Mouse (Mus musculus): ENCODE results near the gene Usb1. TPM values are rescaled to one million over a fixed set of nuclear protein-coding genes. Genes with fewer than 3 reads are reported as not detected.
"Not testable (repeated sequence)": the region's sequence is repeated elsewhere in the genome, so short reads cannot be mapped to it uniquely, and the experiment has no call there.

Usb1 gene
- polyA plus RNA-seq, 1 experiment from 2014 or later = 37.4 TPM

DNA sequence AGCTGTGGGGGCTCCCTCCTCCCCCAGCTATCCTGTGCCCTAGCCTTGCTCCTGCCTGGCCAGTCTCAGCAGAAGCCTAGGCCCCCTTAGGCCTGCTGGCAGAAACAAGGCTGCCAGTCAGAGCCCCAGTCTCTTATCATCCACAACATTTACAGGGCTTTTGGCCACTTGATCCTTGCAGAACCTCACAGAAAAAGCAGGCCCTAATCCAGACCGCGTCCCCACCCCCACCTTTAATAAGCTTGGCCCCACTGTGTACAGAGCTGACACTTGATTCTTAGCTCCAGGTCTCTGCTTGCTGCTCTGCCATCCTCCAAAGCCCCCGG lies 28.9 kb downstream of the Usb1 start:
- ATAC-seq (replicated peaks) = no peak
- Histone ChIP-seq H3K9me3 (no peaks in the 10 kb centered on the region), H3K9ac (no peak overlapping the region), H3K4me2 (no peak overlapping the region), H3K27me3 (replicated peaks) (no peaks in the 10 kb centered on the region), H3K4me1 (peaks cover 35% of the 10 kb centered on the region), H3K27ac (no peak overlapping the region), H3K36me3 (replicated peaks) (no peaks in the 10 kb centered on the region), H3K4me3 (no peak overlapping the region)
- WGBS = 74% methylated on average over 3 of the region's 3 CpGs

DNA sequence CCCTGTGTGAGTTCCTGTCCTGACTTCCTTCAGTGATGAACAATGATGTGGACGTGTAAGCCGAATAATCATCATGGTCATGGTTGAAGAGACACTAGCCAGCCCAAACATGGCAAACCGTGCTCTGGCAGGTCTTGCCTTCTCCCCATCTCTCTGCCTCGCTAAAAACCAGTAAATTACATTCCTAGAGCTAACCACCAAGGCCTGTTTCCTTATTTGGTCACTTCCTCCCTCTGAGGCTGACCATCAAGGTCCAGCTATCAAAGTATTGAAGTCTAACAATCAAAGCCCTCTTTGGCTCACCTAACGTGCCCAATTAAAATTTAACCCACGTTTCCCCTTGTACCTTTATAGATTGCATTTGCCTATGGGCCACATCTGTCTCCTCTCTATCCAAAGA lies 30.2 kb downstream of the Usb1 start:
- no peak overlapping the region for H3K27ac ChIP-seq
- H3K9me3 ChIP-seq = no peaks in the 10 kb centered on the region
- ATAC-seq (replicated peaks) = no peak
- no peak overlapping the region for H3K4me3 ChIP-seq
- no peak overlapping the region for H3K4me2 ChIP-seq
- 73% methylated on average over 6 of the region's 6 CpGs for WGBS
- H3K9ac ChIP-seq = no peak overlapping the region
- H3K27me3 ChIP-seq (replicated peaks) = no peaks in the 10 kb centered on the region
- H3K4me1 ChIP-seq = peaks cover 34% of the 10 kb centered on the region
- no peaks in the 10 kb centered on the region for H3K36me3 ChIP-seq (replicated peaks)

GRCm38 (mm10) chr8:95363849-95364248 lies 31.8 kb downstream of the Usb1 start:
- ATAC-seq (replicated peaks) = no peak
- Histone ChIP-seq H3K27me3 (replicated peaks) (no peaks in the 10 kb centered on the region), H3K9me3 (no peaks in the 10 kb centered on the region), H3K36me3 (replicated peaks) (no peaks in the 10 kb centered on the region), H3K4me2 (no peak overlapping the region), H3K4me1 (peaks cover 27% of the 10 kb centered on the region), H3K27ac (no peak overlapping the region), H3K9ac (no peak overlapping the region), H3K4me3 (no peak overlapping the region)
- WGBS = 98% methylated on average over 2 of the region's 2 CpGs

DNA sequence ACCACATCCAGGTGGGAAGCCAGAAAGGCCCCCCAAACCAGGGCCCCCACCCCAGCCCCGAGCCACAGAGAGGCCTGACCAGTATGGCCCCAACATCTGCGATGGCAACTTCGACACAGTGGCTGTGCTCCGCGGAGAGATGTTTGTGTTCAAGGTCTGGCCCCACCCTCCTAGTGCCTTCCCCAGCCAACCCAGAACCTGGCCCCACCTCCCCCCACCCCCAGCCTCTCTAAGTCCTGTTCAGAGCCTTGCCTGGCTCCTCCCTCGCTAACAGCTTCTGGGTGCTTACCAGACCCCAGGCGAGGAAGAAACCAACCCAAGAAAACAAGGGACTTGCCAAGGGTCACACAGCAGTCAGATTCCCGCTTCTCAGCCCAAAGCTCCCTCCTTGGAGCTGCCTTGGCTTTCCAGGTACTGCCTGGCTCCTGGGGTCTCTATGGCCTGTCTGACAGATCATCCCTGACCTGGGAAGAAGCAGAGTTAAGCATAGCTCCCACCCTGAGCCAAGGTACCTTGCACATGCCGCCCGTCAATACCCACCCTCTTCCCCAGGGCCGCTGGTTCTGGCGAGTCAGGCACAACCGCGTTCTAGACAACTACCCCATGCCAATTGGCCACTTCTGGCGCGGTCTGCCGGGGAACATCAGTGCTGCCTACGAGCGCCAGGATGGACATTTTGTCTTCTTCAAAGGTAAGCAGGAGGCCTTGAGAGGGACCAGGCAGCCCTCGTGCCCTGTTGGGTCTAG lies 37.7 kb downstream of the Usb1 start:
- peaks cover 2% of the 10 kb centered on the region; the same call in 1 of the 2 replicates for H3K36me3 ChIP-seq (replicated peaks)
- WGBS = 58% methylated on average over 20 of the region's 20 CpGs
- no peak overlapping the region for H3K27ac ChIP-seq
- no peak overlapping the region for H3K4me2 ChIP-seq
- no peak overlapping the region for H3K4me3 ChIP-seq
- no peaks in the 10 kb centered on the region for H3K4me1 ChIP-seq
- no peak overlapping the region for H3K9ac ChIP-seq
- no peaks in the 10 kb centered on the region for H3K9me3 ChIP-seq
- no peak for ATAC-seq (replicated peaks)
- H3K27me3 ChIP-seq (replicated peaks) = no peaks in the 10 kb centered on the region

DNA sequence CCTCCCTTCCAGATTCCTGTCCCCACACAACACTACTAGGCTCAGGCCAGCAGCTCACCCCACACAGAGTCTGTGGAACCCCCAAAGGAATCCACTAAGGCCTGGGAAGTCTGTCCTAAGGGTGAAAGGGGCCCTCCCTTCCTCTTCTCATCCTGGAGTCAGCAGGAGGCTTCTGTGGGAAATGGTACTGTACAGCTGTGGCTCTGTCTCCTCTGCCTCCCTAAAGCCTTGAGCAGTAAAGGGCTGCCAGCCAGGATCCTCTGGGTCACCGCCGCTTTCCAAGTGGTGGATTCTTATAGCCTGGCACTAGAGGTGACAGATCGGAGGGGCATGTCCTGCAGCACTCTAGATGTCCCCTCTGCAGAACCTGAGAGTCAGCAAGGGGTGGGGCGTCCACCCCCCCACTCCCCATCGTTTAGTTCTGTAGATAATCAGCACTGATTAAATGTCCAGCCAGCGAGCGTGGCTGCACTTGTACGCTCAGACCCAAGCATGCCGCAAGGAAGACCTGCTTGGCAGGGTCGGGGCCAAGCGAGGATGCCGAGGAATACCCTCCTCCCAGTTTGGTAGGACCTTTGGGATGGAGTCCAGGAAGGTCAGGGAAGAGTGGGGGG lies 41.4 kb downstream of the Usb1 start:
- Histone ChIP-seq H3K27me3 (replicated peaks) (no peaks in the 10 kb centered on the region), H3K36me3 (replicated peaks) (peaks cover 2% of the 10 kb centered on the region; the same call in 1 of the 2 replicates), H3K4me2 (no peak overlapping the region), H3K4me1 (no peaks in the 10 kb centered on the region), H3K4me3 (no peak overlapping the region), H3K9ac (no peak overlapping the region), H3K9me3 (no peaks in the 10 kb centered on the region), H3K27ac (no peak overlapping the region)
- 93% methylated on average over 12 of the region's 12 CpGs for WGBS
- no peak for ATAC-seq (replicated peaks)

- H3K4me1 ChIP-seq = no peaks in the 10 kb centered on the region
- no peaks in the 10 kb centered on the region for H3K27me3 ChIP-seq (replicated peaks)
- no peaks in the 10 kb centered on the region for H3K9me3 ChIP-seq
- H3K9ac ChIP-seq = no peak overlapping the region
- H3K4me3 ChIP-seq = no peak overlapping the region
- no peak overlapping the region for H3K27ac ChIP-seq
- WGBS = 86% methylated on average over 3 of the region's 3 CpGs
- H3K36me3 ChIP-seq (replicated peaks) = peaks cover 2% of the 10 kb centered on the region; the same call in 1 of the 2 replicates
- no peak for ATAC-seq (replicated peaks)
- H3K4me2 ChIP-seq = no peak overlapping the region
These were observed 42.3 kb downstream of the Usb1 start for GRCm38 (mm10) chr8:95374429-95374828.

DNA sequence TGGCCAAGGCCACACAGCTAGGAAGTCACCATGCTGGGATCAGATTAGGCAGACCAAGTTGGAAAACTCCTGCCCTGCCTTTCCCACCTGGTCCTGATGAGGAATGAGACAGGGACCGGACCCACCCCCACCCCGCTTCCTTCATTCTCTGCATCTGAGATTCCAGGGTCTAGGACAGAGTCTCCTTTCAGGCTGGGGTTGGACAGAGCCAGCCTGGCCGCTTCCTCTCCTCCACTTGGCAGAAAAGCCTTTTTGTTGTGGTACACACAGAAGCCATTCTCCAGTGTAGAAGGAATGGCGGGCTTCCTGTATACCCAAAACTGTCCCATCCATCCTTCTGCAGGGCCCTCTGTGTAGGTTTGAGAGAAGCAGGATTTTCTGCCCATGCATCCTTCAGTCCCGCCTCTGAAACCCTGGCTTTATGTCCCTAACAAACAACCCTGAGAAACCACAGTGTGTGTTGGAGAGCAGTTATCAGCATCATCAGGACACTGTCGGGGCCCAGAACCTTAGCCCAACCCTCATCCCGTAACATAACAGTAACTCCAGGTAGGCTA lies 43.4 kb downstream of the Usb1 start:
- 84% methylated on average over 7 of the region's 7 CpGs for WGBS
- Histone ChIP-seq H3K9me3 (no peaks in the 10 kb centered on the region), H3K4me2 (no peak overlapping the region), H3K27ac (no peak overlapping the region), H3K27me3 (replicated peaks) (no peaks in the 10 kb centered on the region), H3K4me3 (no peak overlapping the region), H3K9ac (no peak overlapping the region), H3K36me3 (replicated peaks) (peaks cover 2% of the 10 kb centered on the region; the same call in 1 of the 2 replicates), H3K4me1 (no peaks in the 10 kb centered on the region)
- no peak for ATAC-seq (replicated peaks)

DNA sequence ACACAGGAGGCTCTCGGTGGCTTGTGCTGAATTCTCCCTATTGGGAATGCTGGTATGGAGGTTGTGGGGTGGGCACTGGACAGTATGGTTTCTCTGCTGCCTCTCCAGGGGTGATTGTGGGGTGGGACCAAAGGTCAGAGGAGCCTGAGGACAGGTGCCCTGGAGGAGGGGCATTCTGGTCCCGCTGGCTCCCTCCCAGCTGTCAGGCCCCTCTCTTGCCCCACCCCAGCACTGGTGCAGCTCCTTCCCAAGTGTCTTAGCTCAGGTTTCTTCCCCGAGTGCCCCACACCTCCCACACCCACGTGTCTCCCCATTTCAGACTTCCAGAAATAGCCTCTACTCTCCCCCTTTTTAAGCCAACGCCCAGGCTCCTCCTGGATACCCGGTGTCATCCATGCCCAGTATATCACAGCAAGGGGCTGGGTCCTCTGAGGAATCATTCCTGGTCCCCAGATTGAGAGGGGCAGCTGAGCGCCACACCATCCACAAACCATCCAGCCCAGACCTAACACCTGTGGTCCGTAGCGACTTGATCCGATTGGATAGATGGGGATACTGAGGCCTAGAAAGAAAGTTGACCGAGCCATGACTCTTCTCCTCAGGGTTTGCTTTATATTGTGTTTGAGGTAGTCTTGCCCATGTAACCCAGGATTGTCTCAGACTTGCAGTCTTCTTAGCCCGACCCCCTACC lies 44.4 kb downstream of the Usb1 start:
- Histone ChIP-seq H3K4me3 (no peak overlapping the region), H3K4me2 (no peak overlapping the region), H3K4me1 (no peaks in the 10 kb centered on the region), H3K27ac (no peak overlapping the region), H3K9me3 (no peaks in the 10 kb centered on the region), H3K9ac (no peak overlapping the region), H3K36me3 (replicated peaks) (0 out of 2 replicates have a peak, but pooled peaks cover under 1% of the 10 kb centered on the region), H3K27me3 (replicated peaks) (no peaks in the 10 kb centered on the region)
- WGBS = 85% methylated on average over 12 of the region's 12 CpGs
- no peak for ATAC-seq (replicated peaks)

GRCm38 (mm10) chr8:95377101-95377500 lies 45.0 kb downstream of the Usb1 start:
- Histone ChIP-seq H3K9ac (no peak overlapping the region), H3K4me2 (no peak overlapping the region), H3K27me3 (replicated peaks) (no peaks in the 10 kb centered on the region), H3K4me1 (no peaks in the 10 kb centered on the region), H3K9me3 (no peaks in the 10 kb centered on the region), H3K4me3 (no peak overlapping the region), H3K27ac (no peak overlapping the region), H3K36me3 (replicated peaks) (no peaks in the 10 kb centered on the region)
- no peak for ATAC-seq (replicated peaks)
- 87% methylated on average over 4 of the region's 4 CpGs for WGBS

- Histone ChIP-seq H3K9ac (no peak overlapping the region), H3K4me2 (no peak overlapping the region), H3K9me3 (no peaks in the 10 kb centered on the region), H3K4me3 (no peak overlapping the region), H3K27me3 (replicated peaks) (no peaks in the 10 kb centered on the region), H3K27ac (no peak overlapping the region), H3K4me1 (no peaks in the 10 kb centered on the region), H3K36me3 (replicated peaks) (no peaks in the 10 kb centered on the region)
- 65% methylated on average over 7 of the region's 7 CpGs for WGBS
- no peak for ATAC-seq (replicated peaks)
These were observed 45.8 kb downstream of the Usb1 start for GRCm38 (mm10) chr8:95377863-95378291.

DNA sequence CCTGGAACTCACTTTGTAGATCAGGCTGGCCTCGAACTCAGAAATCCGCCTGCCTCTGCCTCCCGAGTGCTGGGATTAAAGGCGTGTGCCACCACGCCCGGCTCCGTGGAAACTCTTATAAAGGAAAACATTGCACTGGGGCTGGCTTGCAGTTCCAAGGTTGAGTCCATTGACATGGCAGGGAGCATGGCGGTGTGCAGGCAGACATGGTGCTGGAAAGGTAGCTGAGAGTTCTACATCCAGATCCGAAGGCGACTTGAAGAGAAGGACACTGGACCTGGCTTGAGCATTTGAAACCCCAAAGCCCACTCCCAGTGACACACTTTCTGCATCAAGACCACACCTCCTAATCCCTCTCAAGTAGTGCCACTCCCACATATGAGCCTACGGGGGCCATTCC lies 46.8 kb downstream of the Usb1 start:
- ATAC-seq (replicated peaks); H3K27me3 ChIP-seq (replicated peaks): not testable (repeated sequence)
- WGBS = 96% methylated on average over 11 of the region's 11 CpGs

DNA sequence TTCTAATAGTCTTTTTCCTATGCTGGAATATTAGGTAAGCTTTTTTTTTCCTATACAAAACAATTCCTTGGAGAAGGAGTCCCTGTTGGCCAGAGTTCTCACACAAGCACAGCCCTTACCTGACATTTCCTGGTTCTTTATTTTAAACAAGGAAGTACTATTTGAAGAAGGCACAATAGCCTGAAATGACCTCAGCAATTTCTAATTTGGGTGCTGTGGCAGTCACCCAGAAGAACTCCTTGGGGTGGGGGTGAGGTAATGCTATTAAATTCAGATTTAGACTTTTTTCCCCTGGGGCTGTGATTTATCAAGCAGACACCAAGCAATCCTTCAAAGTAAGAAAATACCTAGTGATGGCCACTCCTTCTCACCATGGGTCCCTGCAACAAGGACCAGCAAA lies 48.9 kb downstream of the Usb1 start:
- H3K36me3 ChIP-seq (replicated peaks) = no peaks in the 10 kb centered on the region
- no peak overlapping the region for H3K4me2 ChIP-seq
- no peak overlapping the region for H3K27ac ChIP-seq
- ATAC-seq (replicated peaks) = no peak
- no peak overlapping the region for H3K9ac ChIP-seq
- no peaks in the 10 kb centered on the region for H3K27me3 ChIP-seq (replicated peaks)
- no peaks in the 10 kb centered on the region for H3K4me1 ChIP-seq
- no peak overlapping the region for H3K4me3 ChIP-seq
- H3K9me3 ChIP-seq = no peaks in the 10 kb centered on the region

More for the DNA sequence above, 46.8 kb downstream of the Usb1 start:
- H3K9ac ChIP-seq; H3K36me3 ChIP-seq (replicated peaks); H3K4me2 ChIP-seq; H3K9me3 ChIP-seq; H3K4me3 ChIP-seq; H3K27ac ChIP-seq; H3K4me1 ChIP-seq: not testable (repeated sequence)

Data from midbrain, embryonic 15.5 days (tissue).